Mouse (Mus musculus) C2C12 (cell line): ENCODE results near the gene Ripor3.

ENCODE experiments used
- CEBPB ChIP-seq: IDR thresholded peaks from one replicate; pipeline ENCODE4 v1.6.1; 2011; ENCODE audit warnings: low read depth, mild to moderate bottlenecking, control low read depth, moderate library complexity
- CTCF ChIP-seq: IDR thresholded peaks from one replicate; pipeline ENCODE4 v1.5.1; 2011; ENCODE audit not compliant: control insufficient read depth, insufficient read depth, insufficient read length
- MAX ChIP-seq: IDR thresholded peaks from one replicate; pipeline ENCODE4 v1.6.1; 2011; ENCODE audit warnings: mild to moderate bottlenecking, control low read depth
- MYOG ChIP-seq: IDR thresholded peaks from one replicate; pipeline ENCODE4 v1.6.1; 2011; ENCODE audit not compliant: control insufficient read depth, insufficient read length; ENCODE audit errors: extremely low read depth
- USF1 ChIP-seq: IDR thresholded peaks from one replicate; pipeline ENCODE4 v1.6.1; 2011; ENCODE audit warnings: low read depth, mild to moderate bottlenecking, control low read depth, moderate library complexity

DNA sequence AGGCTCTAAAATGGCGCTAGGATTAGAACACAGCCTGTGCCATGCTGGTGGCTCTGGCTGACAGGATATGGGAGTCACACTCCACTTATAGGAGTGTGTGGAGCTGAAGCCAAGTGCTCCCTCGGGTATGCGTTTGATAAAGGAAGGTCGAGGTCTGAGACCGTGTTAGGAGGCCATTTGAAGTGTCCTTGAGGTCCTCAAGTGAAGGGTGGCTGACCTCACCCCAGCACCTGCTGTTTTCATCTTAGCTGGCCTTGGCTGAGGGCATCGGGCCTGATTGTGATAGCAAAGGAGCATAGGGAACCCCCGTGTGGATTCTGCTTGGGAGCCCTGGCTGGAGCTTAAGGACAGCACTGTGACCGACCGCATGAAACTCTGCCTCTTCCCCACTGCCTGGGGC is 46.1 kb downstream of the Ripor3 start:
- TF ChIP-seq MYOG: no peak
- no peak for TF ChIP-seq CTCF
- TF ChIP-seq MAX: no peak
- TF ChIP-seq CEBPB: no peak
- TF ChIP-seq USF1: no peak
